Mouse (Mus musculus): Measurements from ENCODE around the gene Crybg1. TPM values are rescaled to one million over a fixed set of nuclear protein-coding genes. Genes with fewer than 3 reads are reported as not detected.

Crybg1 gene
- total RNA-seq, 1 experiment from 2014 or later: 3.6 TPM

DNA sequence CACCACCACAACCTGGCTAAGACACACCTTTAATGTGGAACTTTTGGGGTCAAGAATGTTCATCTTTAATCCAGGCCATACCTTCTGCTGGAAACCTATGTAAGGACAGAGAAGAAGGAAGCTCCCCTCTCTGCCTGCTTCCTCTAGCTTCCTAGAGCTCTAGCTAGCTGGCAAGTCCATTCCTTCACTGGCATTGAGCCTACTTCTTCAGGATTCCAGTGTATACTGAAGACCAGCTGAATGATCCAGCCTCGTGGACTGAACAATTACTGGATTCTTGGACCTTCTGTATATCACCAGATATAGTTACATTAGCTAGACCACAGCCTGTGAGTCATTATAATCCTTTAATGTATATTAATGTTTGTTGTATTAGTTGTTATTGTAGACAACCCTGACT lies 121.4 kb downstream of the Crybg1 start:
- no peak for ATAC-seq (replicated peaks in 1 of 2; ENCODE audit: insufficient read depth in 1 of 2, low FRiP score in 2 of 2, low TSS enrichment in 1 of 2, low read depth in 1 of 2, poor library complexity in 2 of 2, severe bottlenecking in 2 of 2)

GRCm38 (mm10) chr10:44026105-44026504 lies 122.5 kb downstream of the Crybg1 start:
- ATAC-seq (replicated peaks in 1 of 2; ENCODE audit: insufficient read depth in 1 of 2, low FRiP score in 2 of 2, low TSS enrichment in 1 of 2, low read depth in 1 of 2, poor library complexity in 2 of 2, severe bottlenecking in 2 of 2): no peak

GRCm38 (mm10) chr10:44024705-44025104 lies 123.9 kb downstream of the Crybg1 start:
- no peak for ATAC-seq (replicated peaks in 1 of 2; ENCODE audit: insufficient read depth in 1 of 2, low FRiP score in 2 of 2, low TSS enrichment in 1 of 2, low read depth in 1 of 2, poor library complexity in 2 of 2, severe bottlenecking in 2 of 2)

DNA sequence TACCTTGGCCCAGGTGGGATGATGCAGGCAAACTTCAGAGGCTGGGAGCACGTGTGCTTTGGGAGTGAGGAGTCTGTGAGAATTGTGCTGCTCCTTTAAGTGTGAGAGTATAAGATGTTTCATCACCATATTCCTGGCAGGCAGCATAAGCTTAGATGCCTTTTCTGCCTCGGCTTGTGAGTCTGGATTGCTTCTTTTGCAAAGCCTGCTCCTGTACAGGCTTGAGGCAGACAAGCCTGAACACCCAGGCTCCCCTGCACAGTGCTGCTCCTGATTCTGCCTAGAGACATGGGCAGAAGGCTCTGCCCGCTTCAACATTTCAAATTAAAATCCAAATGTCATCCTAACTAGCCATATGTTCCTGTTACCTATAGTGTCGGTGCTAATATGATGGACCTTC lies 128.5 kb downstream of the Crybg1 start:
- ATAC-seq (replicated peaks in 1 of 2; ENCODE audit: insufficient read depth in 1 of 2, low FRiP score in 2 of 2, low TSS enrichment in 1 of 2, low read depth in 1 of 2, poor library complexity in 2 of 2, severe bottlenecking in 2 of 2): no peak

- ATAC-seq (replicated peaks in 1 of 2; ENCODE audit: insufficient read depth in 1 of 2, low FRiP score in 2 of 2, low TSS enrichment in 1 of 2, low read depth in 1 of 2, poor library complexity in 2 of 2, severe bottlenecking in 2 of 2): no peak
These were observed 130.1 kb downstream of the Crybg1 start for GRCm38 (mm10) chr10:44018562-44018961.

- no peak for ATAC-seq (replicated peaks in 1 of 2; ENCODE audit: insufficient read depth in 1 of 2, low FRiP score in 2 of 2, low TSS enrichment in 1 of 2, low read depth in 1 of 2, poor library complexity in 2 of 2, severe bottlenecking in 2 of 2)
These were observed 133.0 kb downstream of the Crybg1 start for GRCm38 (mm10) chr10:44015631-44016030.

DNA sequence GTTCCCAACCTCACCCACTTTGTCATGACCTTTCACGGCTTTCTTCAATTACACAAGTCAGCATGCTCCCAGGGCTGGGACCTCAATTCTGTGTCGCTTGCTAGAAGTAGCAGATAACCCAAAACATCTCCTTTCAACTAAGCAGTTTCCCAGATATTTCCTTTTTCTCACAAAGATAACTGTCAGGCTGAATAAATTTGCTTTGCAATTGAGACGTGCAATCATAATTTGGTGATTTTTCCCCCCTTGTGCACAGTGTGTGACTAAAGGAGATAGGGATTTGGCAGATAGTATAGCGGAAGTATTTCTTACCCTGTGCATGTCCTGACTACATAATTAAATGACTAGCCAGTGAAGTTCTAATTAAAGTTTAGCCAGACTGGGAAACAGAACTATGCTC lies 134.8 kb downstream of the Crybg1 start:
- ATAC-seq (replicated peaks in 1 of 2; ENCODE audit: insufficient read depth in 1 of 2, low FRiP score in 2 of 2, low TSS enrichment in 1 of 2, low read depth in 1 of 2, poor library complexity in 2 of 2, severe bottlenecking in 2 of 2): no peak

- no peak for ATAC-seq (replicated peaks in 1 of 2; ENCODE audit: insufficient read depth in 1 of 2, low FRiP score in 2 of 2, low TSS enrichment in 1 of 2, low read depth in 1 of 2, poor library complexity in 2 of 2, severe bottlenecking in 2 of 2)
These were observed 137.2 kb downstream of the Crybg1 start for GRCm38 (mm10) chr10:44011408-44011807.

DNA sequence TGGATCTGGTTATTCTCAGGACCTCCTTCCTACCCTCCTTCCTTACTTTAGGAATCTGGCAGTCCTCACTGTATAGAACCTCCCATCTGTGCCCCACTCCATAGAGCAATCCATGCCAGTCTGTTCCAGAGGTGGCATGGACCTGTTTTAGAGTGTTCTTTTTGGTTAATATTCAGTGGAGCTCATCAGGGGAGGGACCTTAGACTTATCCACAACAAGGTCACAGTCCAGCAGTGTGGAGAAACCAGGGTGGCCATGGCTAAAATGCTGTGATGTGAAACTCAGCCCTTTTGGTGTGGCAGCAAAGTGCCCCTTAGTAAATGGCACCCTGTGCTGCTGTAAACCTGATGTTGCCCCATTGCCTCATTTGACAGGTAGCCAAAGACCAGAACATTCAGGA lies 139.8 kb downstream of the Crybg1 start:
- ATAC-seq (replicated peaks in 1 of 2; ENCODE audit: insufficient read depth in 1 of 2, low FRiP score in 2 of 2, low TSS enrichment in 1 of 2, low read depth in 1 of 2, poor library complexity in 2 of 2, severe bottlenecking in 2 of 2): no peak

GRCm38 (mm10) chr10:44006815-44007214 lies 141.8 kb downstream of the Crybg1 start:
- ATAC-seq (replicated peaks in 1 of 2; ENCODE audit: insufficient read depth in 1 of 2, low FRiP score in 2 of 2, low TSS enrichment in 1 of 2, low read depth in 1 of 2, poor library complexity in 2 of 2, severe bottlenecking in 2 of 2): no peak

- peak; percentile 15 to 25; a peak in 1 of 4 replicates for ATAC-seq (replicated peaks in 1 of 2; ENCODE audit: insufficient read depth in 1 of 2, low FRiP score in 2 of 2, low TSS enrichment in 1 of 2, low read depth in 1 of 2, poor library complexity in 2 of 2, severe bottlenecking in 2 of 2)
These were observed 142.7 kb downstream of the Crybg1 start for GRCm38 (mm10) chr10:44005677-44006641.

GRCm38 (mm10) chr10:44004221-44004751 lies 144.4 kb downstream of the Crybg1 start:
- ATAC-seq (replicated peaks in 1 of 2; ENCODE audit: insufficient read depth in 1 of 2, low FRiP score in 2 of 2, low TSS enrichment in 1 of 2, low read depth in 1 of 2, poor library complexity in 2 of 2, severe bottlenecking in 2 of 2): 0 out of 4 replicates have a peak, but pooled peaks of 1 of the 2 experiments have one; percentile 7

- peak; percentile 68 to 83 for ATAC-seq (replicated peaks in 1 of 2; ENCODE audit: insufficient read depth in 1 of 2, low FRiP score in 2 of 2, low TSS enrichment in 1 of 2, low read depth in 1 of 2, poor library complexity in 2 of 2, severe bottlenecking in 2 of 2)
These were observed 145.0 kb downstream of the Crybg1 start for GRCm38 (mm10) chr10:44003551-44004151.

GRCm38 (mm10) chr10:44002995-44003524 lies 145.6 kb downstream of the Crybg1 start:
- no peak for ATAC-seq (replicated peaks in 1 of 2; ENCODE audit: insufficient read depth in 1 of 2, low FRiP score in 2 of 2, low TSS enrichment in 1 of 2, low read depth in 1 of 2, poor library complexity in 2 of 2, severe bottlenecking in 2 of 2)

DNA sequence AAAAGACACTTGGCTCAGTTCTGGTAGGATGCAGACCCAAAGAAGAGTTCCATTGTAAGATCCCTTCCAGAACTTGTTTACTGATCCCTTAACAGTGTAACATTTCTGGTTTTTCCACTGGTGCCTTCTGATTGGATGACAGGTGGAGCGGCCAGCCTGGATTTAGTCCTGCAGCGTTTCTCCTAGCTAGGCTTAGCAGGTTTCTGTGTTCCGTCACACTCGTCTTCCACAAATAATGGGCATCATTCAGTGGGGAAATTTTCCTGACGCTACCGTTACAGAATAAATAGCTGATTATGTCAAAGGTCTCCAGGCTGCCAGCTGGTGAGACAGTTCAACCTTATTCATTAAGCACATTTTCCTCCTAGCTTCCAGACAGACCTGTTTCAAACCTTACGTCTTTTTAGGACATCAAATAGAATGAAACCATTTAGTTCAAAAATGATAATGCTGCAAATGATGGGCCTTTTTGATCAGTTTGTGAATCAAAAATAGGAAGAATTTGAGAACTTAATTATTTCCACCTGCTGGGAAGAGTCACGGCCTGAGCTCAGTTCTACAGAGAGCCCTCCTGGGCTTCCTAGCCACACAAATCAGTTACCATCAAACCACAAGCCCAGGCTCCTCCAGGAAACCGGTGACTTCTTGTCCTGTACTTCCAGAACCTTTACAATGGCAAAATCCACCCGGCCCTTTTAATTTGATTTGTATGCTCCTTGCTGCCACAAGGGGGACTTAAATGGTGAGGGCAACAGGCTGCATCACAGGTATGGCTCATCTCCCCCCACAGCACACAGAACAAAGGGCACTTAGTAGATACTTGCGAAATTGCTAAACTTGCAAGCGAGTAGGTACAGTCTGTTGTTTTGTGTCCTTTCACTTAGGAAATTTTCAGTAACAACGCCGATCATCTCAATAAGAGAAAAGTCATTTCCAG lies 146.4 kb downstream of the Crybg1 start:
- peak in 1 of 2 experiments; percentile 44; a peak in 2 of 4 replicates for ATAC-seq (replicated peaks in 1 of 2; ENCODE audit: insufficient read depth in 1 of 2, low FRiP score in 2 of 2, low TSS enrichment in 1 of 2, low read depth in 1 of 2, poor library complexity in 2 of 2, severe bottlenecking in 2 of 2)

- no peak for ATAC-seq (replicated peaks in 1 of 2; ENCODE audit: insufficient read depth in 1 of 2, low FRiP score in 2 of 2, low TSS enrichment in 1 of 2, low read depth in 1 of 2, poor library complexity in 2 of 2, severe bottlenecking in 2 of 2)
These were observed 148.3 kb downstream of the Crybg1 start for GRCm38 (mm10) chr10:44000156-44000865.

Data from hematopoietic stem cell, adult 5-6 weeks (primary cell).